Mouse (Mus musculus): ENCODE measurements around the gene Krt36. TPM values are rescaled to one million over a fixed set of nuclear protein-coding genes. Genes with fewer than 3 reads are reported as not detected.
A peak's percentile ranks its signal among the peaks of the same experiment; 100 is the strongest.

Gene Krt36
- not detected in 2 replicates for polyA plus RNA-seq (2015; fragmentation: Nextera tagmentation; extraction: Ambion mirVana)

GRCm38 (mm10) chr11:100105576-100106122 is at the start of gene Krt36:
Krt36 (minus strand) TSS chr11:100105626.
- Histone ChIP-seq H3K27ac (no peak within 1 kb of the TSS), H3K9ac (no peak within 1 kb of the TSS), H3K4me1 (replicated peaks) (peaks cover 11% of the 10 kb centered on the region), H3K4me3 (replicated peaks) (no peak within 1 kb of the TSS), H3K36me3 (no peaks in the 10 kb centered on the region), H3K9me3 (no peaks in the 10 kb centered on the region), H3K27me3 (replicated peaks) (no peaks in the 10 kb centered on the region), H3K4me2 (replicated peaks) (no peak within 1 kb of the TSS)
- 69% methylated on average over 6 of the region's 6 CpGs for WGBS
- peak; percentile 53; the same call in 1 of the 2 replicates for ATAC-seq

GRCm38 (mm10) chr11:100148615-100149330 is 43.3 kb upstream of the Krt36 start, which contains the start of gene Krt19:
Krt19 (minus strand) TSS chr11:100148665.
- Histone ChIP-seq H3K36me3 (no peaks in the 10 kb centered on the region), H3K9me3 (no peaks in the 10 kb centered on the region), H3K27ac (peak within 1 kb of the TSS; percentile 61), H3K4me2 (replicated peaks) (peak within 1 kb of the TSS; percentile 17; the same call in 1 of the 2 replicates), H3K4me3 (replicated peaks) (no peak within 1 kb of the TSS), H3K27me3 (replicated peaks) (peaks cover 11% of the 10 kb centered on the region), H3K9ac (no peak within 1 kb of the TSS), H3K4me1 (replicated peaks) (peaks cover 38% of the 10 kb centered on the region)
- WGBS, result 50% methylated on average over 9 of the region's 9 CpGs
- no peak for ATAC-seq

GRCm38 (mm10) chr11:100147566-100148353 is 42.3 kb upstream of the Krt36 start:
- peaks cover 11% of the 10 kb centered on the region for H3K27me3 ChIP-seq (replicated peaks)
- H3K4me1 ChIP-seq (replicated peaks), result peaks cover 38% of the 10 kb centered on the region
- H3K36me3 ChIP-seq, result no peaks in the 10 kb centered on the region
- 41% methylated on average over 5 of the region's 5 CpGs for WGBS
- no peaks in the 10 kb centered on the region for H3K9me3 ChIP-seq
- peak; percentile 24; the same call in 1 of the 2 replicates for ATAC-seq
- H3K27ac ChIP-seq, result peak overlapping the region; percentile 61
- H3K4me2 ChIP-seq (replicated peaks), result peak overlapping the region; percentile 17; the same call in 1 of the 2 replicates
- H3K4me3 ChIP-seq (replicated peaks), result no peak overlapping the region
- H3K9ac ChIP-seq, result no peak overlapping the region

- Histone ChIP-seq H3K27ac (peak overlapping the region; percentile 87), H3K9ac (peak overlapping the region; percentile 55), H3K4me2 (replicated peaks) (peak overlapping the region; percentile 47), H3K9me3 (no peaks in the 10 kb centered on the region), H3K4me3 (replicated peaks) (peak overlapping the region; percentile 49), H3K4me1 (replicated peaks) (peaks cover 35% of the 10 kb centered on the region), H3K27me3 (replicated peaks) (peaks cover 11% of the 10 kb centered on the region), H3K36me3 (no peaks in the 10 kb centered on the region)
- WGBS, result 3% methylated on average over 13 of the region's 13 CpGs
- peak; percentile 88 for ATAC-seq
These were observed 40.6 kb upstream of the Krt36 start for GRCm38 (mm10) chr11:100145858-100146560.

GRCm38 (mm10) chr11:100145104-100145503 is 39.7 kb upstream of the Krt36 start:
- H3K27ac ChIP-seq, result peak overlapping the region; percentile 87
- H3K9ac ChIP-seq, result peak overlapping the region; percentile 55
- peak overlapping the region; percentile 49 for H3K4me3 ChIP-seq (replicated peaks)
- peaks cover 11% of the 10 kb centered on the region for H3K27me3 ChIP-seq (replicated peaks)
- peak overlapping the region; percentile 47 for H3K4me2 ChIP-seq (replicated peaks)
- no peaks in the 10 kb centered on the region for H3K36me3 ChIP-seq
- peaks cover 34% of the 10 kb centered on the region for H3K4me1 ChIP-seq (replicated peaks)
- peak; percentile 49 for ATAC-seq
- WGBS, result 1% methylated on average over 20 of the region's 20 CpGs
- H3K9me3 ChIP-seq, result no peaks in the 10 kb centered on the region

- Histone ChIP-seq H3K27ac (peak overlapping the region; percentile 87), H3K27me3 (replicated peaks) (peaks cover 11% of the 10 kb centered on the region), H3K4me3 (replicated peaks) (no peak overlapping the region), H3K36me3 (no peaks in the 10 kb centered on the region), H3K4me2 (replicated peaks) (0 out of 2 replicates have a peak overlapping the region, but pooled peaks have one; percentile 3), H3K4me1 (replicated peaks) (peaks cover 30% of the 10 kb centered on the region), H3K9ac (peak overlapping the region; percentile 6; the same call in 1 of the 2 replicates), H3K9me3 (no peaks in the 10 kb centered on the region)
- 61% methylated on average over 21 of the region's 21 CpGs for WGBS
- ATAC-seq, result no peak
These were observed 35.5 kb upstream of the Krt36 start for GRCm38 (mm10) chr11:100140966-100141365.

- peak overlapping the region; percentile 87 for H3K27ac ChIP-seq
- ATAC-seq, result peak; percentile 64
These were observed 34.0 kb upstream of the Krt36 start for GRCm38 (mm10) chr11:100139391-100139790.

GRCm38 (mm10) chr11:100138809-100139208 is 33.4 kb upstream of the Krt36 start:
- H3K27ac ChIP-seq, result peak overlapping the region; percentile 87
- H3K4me3 ChIP-seq (replicated peaks), result no peak overlapping the region
- H3K9me3 ChIP-seq, result no peaks in the 10 kb centered on the region
- no peaks in the 10 kb centered on the region for H3K36me3 ChIP-seq
- WGBS, result 50% methylated on average over 7 of the region's 7 CpGs
- H3K9ac ChIP-seq, result no peak overlapping the region
- H3K4me2 ChIP-seq (replicated peaks), result peak overlapping the region; percentile 28; the same call in 1 of the 2 replicates
- H3K4me1 ChIP-seq (replicated peaks), result peaks cover 31% of the 10 kb centered on the region
- H3K27me3 ChIP-seq (replicated peaks), result no peaks in the 10 kb centered on the region
- peak; percentile 87 for ATAC-seq

More at GRCm38 (mm10) chr11:100139391-100139790, 34.0 kb upstream of the Krt36 start:
- Histone ChIP-seq H3K9ac (no peak overlapping the region), H3K4me1 (replicated peaks) (peaks cover 31% of the 10 kb centered on the region), H3K4me2 (replicated peaks) (peak overlapping the region; percentile 17; the same call in 1 of the 2 replicates), H3K9me3 (no peaks in the 10 kb centered on the region), H3K4me3 (replicated peaks) (no peak overlapping the region), H3K27me3 (replicated peaks) (no peaks in the 10 kb centered on the region; the same call in 1 of the 2 replicates), H3K36me3 (no peaks in the 10 kb centered on the region)
- WGBS, result 30% methylated on average over 2 of the region's 2 CpGs

- no peaks in the 10 kb centered on the region for H3K27me3 ChIP-seq (replicated peaks)
- peak overlapping the region; percentile 58 for H3K27ac ChIP-seq
- 38% methylated on average over 5 of the region's 5 CpGs for WGBS
- H3K4me2 ChIP-seq (replicated peaks), result no peak overlapping the region
- H3K9ac ChIP-seq, result no peak overlapping the region
- H3K4me3 ChIP-seq (replicated peaks), result no peak overlapping the region
- peaks cover 31% of the 10 kb centered on the region for H3K4me1 ChIP-seq (replicated peaks)
- no peaks in the 10 kb centered on the region for H3K9me3 ChIP-seq
- no peaks in the 10 kb centered on the region for H3K36me3 ChIP-seq
- peak; percentile 34 for ATAC-seq
These were observed 32.3 kb upstream of the Krt36 start for GRCm38 (mm10) chr11:100137693-100138092.

GRCm38 (mm10) chr11:100136559-100136958 is 31.1 kb upstream of the Krt36 start:
- Histone ChIP-seq H3K4me2 (replicated peaks) (no peak overlapping the region), H3K27me3 (replicated peaks) (no peaks in the 10 kb centered on the region), H3K27ac (no peak overlapping the region), H3K4me1 (replicated peaks) (peaks cover 31% of the 10 kb centered on the region), H3K36me3 (no peaks in the 10 kb centered on the region), H3K9me3 (no peaks in the 10 kb centered on the region), H3K9ac (no peak overlapping the region), H3K4me3 (replicated peaks) (no peak overlapping the region)
- ATAC-seq, result no peak
- WGBS, result 16% methylated on average over 5 of the region's 5 CpGs

GRCm38 (mm10) chr11:100135731-100136130 is 30.3 kb upstream of the Krt36 start, which contains the start of gene Krt15:
Krt15 (minus strand) TSS chr11:100135928.
- no peak within 1 kb of the TSS for H3K4me3 ChIP-seq (replicated peaks)
- H3K9me3 ChIP-seq, result no peaks in the 10 kb centered on the region
- no peak within 1 kb of the TSS for H3K9ac ChIP-seq
- H3K27me3 ChIP-seq (replicated peaks), result no peaks in the 10 kb centered on the region; the same call in 1 of the 2 replicates
- H3K36me3 ChIP-seq, result no peaks in the 10 kb centered on the region
- H3K4me1 ChIP-seq (replicated peaks), result peaks cover 26% of the 10 kb centered on the region
- ATAC-seq, result no peak
- no peak within 1 kb of the TSS for H3K27ac ChIP-seq
- WGBS, result 60% methylated on average over 7 of the region's 7 CpGs
- H3K4me2 ChIP-seq (replicated peaks), result no peak within 1 kb of the TSS

All from intestine, embryonic 15.5 days (tissue).